ENCODE assay signal across 20 mouse cellular contexts in genomic region chr5:150005355-150005754, GRCm38 (mm10). TPM values are rescaled to one million over a fixed set of nuclear protein-coding genes. Genes with fewer than 3 reads are reported as not detected.
DNase-seq lines count a peak whose midpoint lies in the region; ATAC-seq and TF ChIP-seq lines count a peak whose summit lies in the region.
"Had no signal": no experiment of that assay in that cellular context is flagged by ENCODE, and none has a peak within 500 bp of the region (broad histone marks: within the 10 kb centered on the region; RNA-seq: fewer than 3 reads in every experiment).

No protein-coding gene starts in this region.

- H3K4me3 ChIP-seq in kidney, embryonic 15.5 days (replicated peaks) = no peak overlapping the region
- H3K4me3 ChIP-seq in lung, embryonic 15.5 days = no peak overlapping the region
- no peak overlapping the region for H3K4me3 ChIP-seq in lung, adult 2 months (replicated peaks; ENCODE audit: extremely low read depth, low read depth, low read length)
- no peak overlapping the region for H3K4me3 ChIP-seq in limb, embryonic 10.5 days
- no peak overlapping the region for H3K4me3 ChIP-seq in myocyte
- H3K4me3 ChIP-seq: embryonic facial prominence, embryonic 13.5 days; forebrain, embryonic 12.5 days; heart, embryonic 13.5 days; hindbrain, embryonic 13.5 days had no signal

- H3K79me2 ChIP-seq in myocyte (ENCODE audit: control insufficient read depth, insufficient read depth) = no peaks in the 10 kb centered on the region

- no peak overlapping the region for H3K27ac ChIP-seq in kidney, embryonic 15.5 days
- H3K27ac ChIP-seq in lung, embryonic 15.5 days = no peak overlapping the region
- H3K27ac ChIP-seq in limb, embryonic 10.5 days = 0 out of 2 replicates have a peak overlapping the region, but pooled peaks have one; percentile 20
- H3K27ac ChIP-seq: embryonic facial prominence, embryonic 13.5 days; forebrain, embryonic 12.5 days; heart, embryonic 13.5 days; hindbrain, embryonic 13.5 days had no signal

- TF ChIP-seq POLR2A in lung, adult 2 months (IDR thresholded peaks at IDR 0.05; ENCODE audit: borderline replicate concordance, extremely low read depth, low read depth, low read length) = no peak
- TF ChIP-seq POLR2A in myocyte (IDR thresholded peaks at IDR 0.05; ENCODE audit: insufficient read length, low read depth) = no peak

- no peak overlapping the region for H3K9ac ChIP-seq in kidney, embryonic 15.5 days
- H3K9ac ChIP-seq in lung, embryonic 15.5 days = no peak overlapping the region
- H3K9ac ChIP-seq: embryonic facial prominence, embryonic 13.5 days; forebrain, embryonic 12.5 days; heart, embryonic 13.5 days; hindbrain, embryonic 13.5 days had no signal

- 31% methylated on average over 6 of the region's 6 CpGs for WGBS in kidney, embryonic 15.5 days
- WGBS in lung, embryonic 15.5 days = 27% methylated on average over 6 of the region's 6 CpGs
- 31% methylated on average over 6 of the region's 6 CpGs for WGBS in lung, adult 2 months
- 50% methylated on average over 6 of the region's 6 CpGs for WGBS in limb, embryonic 10.5 days

- peaks cover 8% of the 10 kb centered on the region; the same call in 1 of the 2 replicates for H3K4me1 ChIP-seq in kidney, embryonic 15.5 days
- no peaks in the 10 kb centered on the region for H3K4me1 ChIP-seq in lung, embryonic 15.5 days
- H3K4me1 ChIP-seq in lung, adult 2 months (ENCODE audit: control insufficient read depth, insufficient read depth, low read length) = no peaks in the 10 kb centered on the region
- peaks cover 21% of the 10 kb centered on the region for H3K4me1 ChIP-seq in limb, embryonic 10.5 days
- H3K4me1 ChIP-seq: forebrain, embryonic 12.5 days; heart, embryonic 13.5 days; hindbrain, embryonic 13.5 days had no signal

- H3K9me3 ChIP-seq in kidney, embryonic 15.5 days (replicated peaks) = no peaks in the 10 kb centered on the region
- no peaks in the 10 kb centered on the region for H3K9me3 ChIP-seq in lung, embryonic 15.5 days
- no peaks in the 10 kb centered on the region for H3K9me3 ChIP-seq in limb, embryonic 10.5 days (replicated peaks)
- H3K9me3 ChIP-seq: embryonic facial prominence, embryonic 13.5 days; forebrain, embryonic 12.5 days; heart, embryonic 13.5 days; hindbrain, embryonic 13.5 days had no signal

- H3K4me2 ChIP-seq in kidney, embryonic 15.5 days = peak overlapping the region; percentile 20; the same call in 1 of the 2 replicates
- peak overlapping the region; percentile 14; the same call in 1 of the 2 replicates for H3K4me2 ChIP-seq in lung, embryonic 15.5 days
- peak overlapping the region; percentile 40 for H3K4me2 ChIP-seq in myocyte (ENCODE audit: low read depth)
- H3K4me2 ChIP-seq: embryonic facial prominence, embryonic 13.5 days; forebrain, embryonic 12.5 days; heart, embryonic 13.5 days; hindbrain, embryonic 13.5 days had no signal

- no peak for TF ChIP-seq CTCF in lung, adult 2 months (IDR thresholded peaks at IDR 0.05; ENCODE audit: insufficient read depth, low read length)

- no peaks in the 10 kb centered on the region for H3K36me3 ChIP-seq in kidney, embryonic 15.5 days
- H3K36me3 ChIP-seq in lung, embryonic 15.5 days = no peaks in the 10 kb centered on the region
- H3K36me3 ChIP-seq in limb, embryonic 10.5 days = no peaks in the 10 kb centered on the region
- no peaks in the 10 kb centered on the region for H3K36me3 ChIP-seq in myocyte (ENCODE audit: control insufficient read depth, insufficient read depth)
- H3K36me3 ChIP-seq: embryonic facial prominence, embryonic 13.5 days; forebrain, embryonic 12.5 days; G1E; heart, embryonic 13.5 days; hindbrain, embryonic 13.5 days had no signal

- no peak for DNase-seq in kidney, postnatal 25 days
- no peak for DNase-seq in lung, adult 2 months
- DNase-seq in limb, embryonic 10.5 days (ENCODE audit: low spot score) = no peak
- no peak for DNase-seq in adipocyte (ENCODE audit: low spot score)
- no peak for DNase-seq in cerebellum, adult 9-11 months
- DNase-seq: adrenal gland, postnatal 10 days; cerebellum, adult 11 months; cerebellum, adult 8-10 months; cerebellum, postnatal 36 days; gastrocnemius, postnatal 14 days had no signal

- no peak overlapping the region for H3ac ChIP-seq in myocyte (ENCODE audit: control insufficient read depth, insufficient read length)

- peak; percentile 43; the same call in 1 of the 2 replicates for ATAC-seq in kidney, embryonic 15.5 days (replicated peaks; ENCODE audit: low FRiP score)
- no peak; the same call in 1 of the 2 replicates for ATAC-seq in lung, embryonic 15.5 days (ENCODE audit: borderline replicate concordance, extremely low read depth, low FRiP score, low TSS enrichment)
- ATAC-seq: forebrain, embryonic 16.5 days had no signal

- no peaks in the 10 kb centered on the region for H3K27me3 ChIP-seq in kidney, embryonic 15.5 days
- H3K27me3 ChIP-seq in lung, embryonic 15.5 days = no peaks in the 10 kb centered on the region
- no peaks in the 10 kb centered on the region for H3K27me3 ChIP-seq in limb, embryonic 10.5 days (ENCODE audit: low read depth, poor library complexity, severe bottlenecking)
- no peaks in the 10 kb centered on the region for H3K27me3 ChIP-seq in myocyte (ENCODE audit: control insufficient read depth, insufficient read depth, insufficient read length)
- H3K27me3 ChIP-seq: embryonic facial prominence, embryonic 13.5 days; forebrain, embryonic 12.5 days; heart, embryonic 13.5 days; hindbrain, embryonic 13.5 days had no signal

TF ChIP-seq in myocyte, 11 proteins besides CTCF, POLR2A, EP300 and RAD21:
- TF ChIP-seq SRF (IDR thresholded peaks at IDR 0.05; ENCODE audit: control insufficient read depth, insufficient read length, low read depth) = no peak
- TF ChIP-seq CEBPB (IDR thresholded peaks at IDR 0.05; ENCODE audit: insufficient read depth, poor library complexity, severe bottlenecking) = no peak
- no peak for TF ChIP-seq E2F4 (IDR thresholded peaks at IDR 0.05; ENCODE audit: insufficient read depth)
- no peak for TF ChIP-seq MYOG (IDR thresholded peaks at IDR 0.05; ENCODE audit: control insufficient read depth in 1 of 3, insufficient read depth in 1 of 3, insufficient read length in 2 of 3, low read depth in 2 of 3)
- TF ChIP-seq USF1 (IDR thresholded peaks at IDR 0.05; ENCODE audit: low read depth) = no peak
- no peak for TF ChIP-seq MYOD1 (IDR thresholded peaks at IDR 0.05; ENCODE audit: control insufficient read depth in 1 of 3, insufficient read length in 2 of 3, low read depth in 2 of 3)
- no peak for TF ChIP-seq TCF12 (IDR thresholded peaks at IDR 0.05; ENCODE audit: insufficient read depth, poor library complexity, severe bottlenecking)
- TF ChIP-seq POLR2AphosphoS2 (IDR thresholded peaks at IDR 0.05; ENCODE audit: insufficient read length, low read depth) = no peak
- no peak for TF ChIP-seq TCF3 (IDR thresholded peaks at IDR 0.05; ENCODE audit: insufficient read length, low read depth)
- TF ChIP-seq REST (IDR thresholded peaks at IDR 0.05; ENCODE audit: insufficient read depth, insufficient read length) = no peak

RNA-seq across cellular contexts. Expression of gene Rxfp2, which starts 13.1 kb away (rescaled TPM):
- polyA plus RNA-seq in kidney, embryonic 15.5 days (2015; fragmentation: Nextera tagmentation; extraction: Ambion mirVana) = 4.0 and 4.3 TPM in 2 replicates
- polyA plus RNA-seq in lung, embryonic 15.5 days (2015; fragmentation: Nextera tagmentation; extraction: Ambion mirVana) = 0.61 and 0.92 TPM in 2 replicates
- 0.17 and 0.26 TPM in 2 replicates for polyA plus RNA-seq in lung, adult 2 months (2012; rRNA removed)
- polyA plus RNA-seq in limb, embryonic 10.5 days (2016; fragmentation: Nextera tagmentation; extraction: Ambion mirVana) = 0.89 and 2.1 TPM in 2 replicates
- polyA plus RNA-seq in myocyte (2012; fragmentation: generic; extraction: Trizol) = not detected
- polyA plus RNA-seq: G1E; heart, postnatal 0 days had no signal
